Mouse (Mus musculus) myocyte (in vitro differentiated cells): ENCODE data around the gene Nsmce3. TPM values are rescaled to one million over a fixed set of nuclear protein-coding genes. Genes with fewer than 3 reads are reported as not detected.

Experiments
- H3K27me3 ChIP-seq: one replicate; pipeline ENCODE4 v1.6.1; 2011; ENCODE audit not compliant: control insufficient read depth, insufficient read depth, insufficient read length
- H3K36me3 ChIP-seq: one replicate; pipeline ENCODE4 v1.6.1; 2011; ENCODE audit not compliant: control insufficient read depth, insufficient read depth
- H3K4me2 ChIP-seq: one replicate; pipeline ENCODE4 v1.6.1; 2011; ENCODE audit warnings: low read depth, control low read depth
- H3K4me3 ChIP-seq: one replicate; pipeline ENCODE4 v1.5.1; 2011; ENCODE audit warnings: mild to moderate bottlenecking, control low read depth, moderate library complexity
- H3K79me2 ChIP-seq: one replicate; pipeline ENCODE4 v1.6.1; 2011; ENCODE audit not compliant: control insufficient read depth, insufficient read depth
- H3ac ChIP-seq: one replicate; pipeline ENCODE4 v1.6.1; 2011; ENCODE audit not compliant: control insufficient read depth, insufficient read length
- CEBPB ChIP-seq: IDR thresholded peaks from 2 replicates; pipeline ENCODE4 v1.6.1; 2011; ENCODE audit warnings: mild to moderate bottlenecking, moderate library complexity; ENCODE audit not compliant: poor library complexity, insufficient read depth, severe bottlenecking
- E2F4 ChIP-seq: IDR thresholded peaks from one replicate; pipeline ENCODE4 v1.6.1; 2011; ENCODE audit warnings: mild to moderate bottlenecking, control low read depth, moderate library complexity; ENCODE audit not compliant: insufficient read depth
- MAX ChIP-seq: IDR thresholded peaks from one replicate; pipeline ENCODE4 v1.6.1; 2011; ENCODE audit warnings: low read depth, mild to moderate bottlenecking, control low read depth
- MYOD1 ChIP-seq, 3 experiments: IDR thresholded peaks; one replicate each; pipeline ENCODE4 v1.6.1; 2011; ENCODE audit warnings: control low read depth in 2 of 3, low read depth in 2 of 3, mild to moderate bottlenecking in 2 of 3, moderate library complexity in 1 of 3; ENCODE audit not compliant: insufficient read length in 2 of 3, control insufficient read depth in 1 of 3
- MYOG ChIP-seq, 3 experiments: IDR thresholded peaks; one replicate each; pipeline ENCODE4 v1.6.1; 2011; ENCODE audit warnings: control low read depth in 2 of 3, low read depth in 2 of 3, mild to moderate bottlenecking in 2 of 3; ENCODE audit not compliant: insufficient read length in 2 of 3, control insufficient read depth in 1 of 3, insufficient read depth in 1 of 3
- POLR2A ChIP-seq: IDR thresholded peaks from one replicate; pipeline ENCODE4 v1.6.1; 2011; ENCODE audit warnings: low read depth, mild to moderate bottlenecking, control low read depth, moderate library complexity; ENCODE audit not compliant: insufficient read length
- POLR2AphosphoS2 ChIP-seq: IDR thresholded peaks from one replicate; pipeline ENCODE4 v1.6.1; 2011; ENCODE audit warnings: low read depth, control low read depth; ENCODE audit not compliant: insufficient read length
- REST ChIP-seq: IDR thresholded peaks from one replicate; pipeline ENCODE4 v1.6.1; 2011; ENCODE audit warnings: mild to moderate bottlenecking, control low read depth, moderate library complexity; ENCODE audit not compliant: insufficient read depth, insufficient read length
- SRF ChIP-seq: IDR thresholded peaks from one replicate; pipeline ENCODE4 v1.6.1; 2011; ENCODE audit warnings: low read depth; ENCODE audit not compliant: control insufficient read depth, insufficient read length
- TCF12 ChIP-seq: IDR thresholded peaks from one replicate; pipeline ENCODE4 v1.6.1; 2011; ENCODE audit warnings: mild to moderate bottlenecking, control low read depth; ENCODE audit not compliant: poor library complexity, insufficient read depth, severe bottlenecking
- TCF3 ChIP-seq: IDR thresholded peaks from one replicate; pipeline ENCODE4 v1.6.1; 2011; ENCODE audit warnings: low read depth, control low read depth; ENCODE audit not compliant: insufficient read length
- USF1 ChIP-seq: IDR thresholded peaks from one replicate; pipeline ENCODE4 v1.6.1; 2011; ENCODE audit warnings: low read depth, mild to moderate bottlenecking, control low read depth, moderate library complexity
- polyA plus RNA-seq: library from polyadenylated mRNA; unstranded; fragments of >200 nt; fragmentation: generic; extraction: Trizol; gene quantifications from one replicate; pipeline ENCODE4 v1.2.1, GENCODE M21; 2012; ENCODE audit warnings: missing spikeins

Nsmce3 gene
- polyA plus RNA-seq, 1 experiment = 5.4 TPM

GRCm38 (mm10) chr7:64830214-64830995 is 42.4 kb downstream of the Nsmce3 start:
- H3K27me3 ChIP-seq = no peaks in the 10 kb centered on the region
- H3K4me3 ChIP-seq = no peak overlapping the region
- H3K4me2 ChIP-seq = no peak overlapping the region
- H3ac ChIP-seq = no peak overlapping the region
- H3K36me3 ChIP-seq = no peaks in the 10 kb centered on the region
- no peaks in the 10 kb centered on the region for H3K79me2 ChIP-seq
- TF ChIP-seq CEBPB = no peak
- TF ChIP-seq REST = no peak
- no peak for TF ChIP-seq TCF3
- TF ChIP-seq POLR2AphosphoS2 = no peak
- TF ChIP-seq MYOD1 (IDR thresholded peaks at IDR 0.05; ENCODE audit: control insufficient read depth in 1 of 3, insufficient read length in 2 of 3, low read depth in 2 of 3) = no peak
- no peak for TF ChIP-seq TCF12
- no peak for TF ChIP-seq USF1
- TF ChIP-seq MAX = no peak
- no peak for TF ChIP-seq E2F4
- TF ChIP-seq SRF = no peak
- TF ChIP-seq MYOG (IDR thresholded peaks at IDR 0.05; ENCODE audit: control insufficient read depth in 1 of 3, insufficient read depth in 1 of 3, insufficient read length in 2 of 3, low read depth in 2 of 3) = no peak
- no peak for TF ChIP-seq POLR2A

- TF ChIP-seq TCF12 = no peak
- TF ChIP-seq POLR2AphosphoS2 = no peak
- TF ChIP-seq MYOD1 (IDR thresholded peaks at IDR 0.05; ENCODE audit: control insufficient read depth in 1 of 3, insufficient read length in 2 of 3, low read depth in 2 of 3) = no peak
- no peak for TF ChIP-seq MAX
- TF ChIP-seq POLR2A = no peak
- H3K36me3 ChIP-seq = no peaks in the 10 kb centered on the region
- H3ac ChIP-seq = no peak overlapping the region
- H3K4me3 ChIP-seq = no peak overlapping the region
- no peaks in the 10 kb centered on the region for H3K27me3 ChIP-seq
- H3K4me2 ChIP-seq = no peak overlapping the region
- no peaks in the 10 kb centered on the region for H3K79me2 ChIP-seq
These were observed 51.7 kb downstream of the Nsmce3 start for GRCm38 (mm10) chr7:64821081-64821480.

GRCm38 (mm10) chr7:64819683-64820082 is 53.1 kb downstream of the Nsmce3 start:
- H3K4me2 ChIP-seq = no peak overlapping the region
- no peaks in the 10 kb centered on the region for H3K79me2 ChIP-seq
- H3ac ChIP-seq = no peak overlapping the region
- H3K36me3 ChIP-seq = no peaks in the 10 kb centered on the region
- no peaks in the 10 kb centered on the region for H3K27me3 ChIP-seq
- TF ChIP-seq MYOD1 (IDR thresholded peaks at IDR 0.05; ENCODE audit: control insufficient read depth in 1 of 3, insufficient read length in 2 of 3, low read depth in 2 of 3) (no peak), POLR2A (no peak), E2F4 (no peak), REST (no peak), CEBPB (no peak), MAX (no peak), TCF3 (no peak), POLR2AphosphoS2 (no peak), USF1 (no peak), TCF12 (no peak), SRF (no peak), MYOG (IDR thresholded peaks at IDR 0.05; ENCODE audit: control insufficient read depth in 1 of 3, insufficient read depth in 1 of 3, insufficient read length in 2 of 3, low read depth in 2 of 3) (no peak)
- no peak overlapping the region for H3K4me3 ChIP-seq
